Mouse (Mus musculus) limb, embryonic 14.5 days (tissue): ENCODE measurements at regions not wholly inside any gene's neighbourhood (a gene's known extent, or its start where the extent isn't known, plus 50 kb on each side); places are given as distances from the start of the nearest gene placed in this dataset.

Experiments used
- ATAC-seq: fragments of 200-750 bp; cut with Nextera tagmentation; 2 replicates; pipeline ENCODE4 v1.8.0; 2017; ENCODE audit warnings: low read depth, moderate number of reproducible peaks, moderate TSS enrichment; ENCODE audit not compliant: low FRiP score
- DNase-seq: peaks from one replicate; pipeline ENCODE4 v3.0.0-alpha.2; 2015; ENCODE audit warnings: low spot score
- H3K27ac ChIP-seq: fragments of 300-500 bp; sonication (generic); replicated peaks from 2 replicates; pipeline ENCODE4 v1.5.1; 2014; ENCODE audit warnings: low read depth, mild to moderate bottlenecking, low read length, moderate library complexity, mixed read lengths
- H3K27me3 ChIP-seq: fragments of 300-500 bp; sonication (generic); 2 replicates; pipeline ENCODE4 v1.6.1; 2014; ENCODE audit warnings: low read length, mixed read lengths; ENCODE audit not compliant: control insufficient read depth, insufficient read depth
- H3K36me3 ChIP-seq: fragments of 300-500 bp; sonication (generic); 2 replicates; pipeline ENCODE4 v1.6.1; 2014; ENCODE audit warnings: mild to moderate bottlenecking, low read length, moderate library complexity, mixed read lengths; ENCODE audit not compliant: control insufficient read depth, insufficient read depth
- H3K4me1 ChIP-seq: fragments of 300-500 bp; sonication (generic); 2 replicates; pipeline ENCODE4 v1.6.1; 2014; ENCODE audit warnings: antibody characterized with exemption, low read length, mixed read lengths; ENCODE audit not compliant: control insufficient read depth, insufficient read depth
- H3K4me2 ChIP-seq: fragments of 300-500 bp; sonication (generic); replicated peaks from 2 replicates; pipeline ENCODE4 v1.6.1; 2014; ENCODE audit warnings: low read depth, mild to moderate bottlenecking, low read length, moderate library complexity; ENCODE audit not compliant: severe bottlenecking
- H3K4me3 ChIP-seq: fragments of 300-500 bp; sonication (generic); replicated peaks from 2 replicates; pipeline ENCODE4 v1.5.1; 2014; ENCODE audit warnings: low read length
- H3K9ac ChIP-seq: fragments of 300-500 bp; sonication (generic); 2 replicates; pipeline ENCODE4 v1.6.1; 2014; ENCODE audit warnings: mild to moderate bottlenecking, low read depth, low read length, moderate library complexity; ENCODE audit not compliant: severe bottlenecking
- H3K9me3 ChIP-seq: fragments of 300-500 bp; sonication (generic); 2 replicates; pipeline ENCODE4 v1.6.1; 2016; ENCODE audit warnings: low read length; ENCODE audit not compliant: control insufficient read depth
- POLR2A ChIP-seq: fragments of 200-500 bp; IDR thresholded peaks from 2 replicates; pipeline ENCODE4 v1.8.0; 2012; ENCODE audit warnings: inconsistent platforms, mild to moderate bottlenecking, moderate library complexity, borderline replicate concordance; ENCODE audit not compliant: insufficient read depth, insufficient read length; ENCODE audit errors: extremely low read depth
- WGBS: fragments of 180-500 bp; shearing (Covaris S2); extraction: QIAGEN DNeasy Blood & Tissue Kit; methylation state at CpG from one replicate; pipeline ENCODE4 v1.1.7; 2014; 5-methylcytosine and 5-hydroxymethylcytosine counted together

DNA sequence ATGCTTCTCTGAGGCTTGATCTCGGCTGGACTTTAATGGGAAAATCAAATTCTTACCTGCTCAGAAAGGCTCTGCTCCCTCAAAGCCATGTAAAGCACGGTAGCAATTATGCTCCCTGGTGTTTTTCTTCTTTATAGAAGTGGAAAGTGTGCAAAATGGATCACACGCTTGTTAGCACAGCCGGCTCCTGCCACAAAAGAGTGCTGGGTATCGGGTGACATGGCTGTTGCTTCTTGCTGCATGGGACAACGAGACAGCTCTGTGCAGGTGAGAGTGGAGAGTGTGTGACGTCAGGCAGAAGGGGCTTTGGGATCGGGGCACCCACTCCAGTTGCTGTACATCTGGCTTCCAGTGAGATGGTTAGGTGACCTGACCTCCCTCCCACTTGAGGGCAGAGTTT lies 104.9 kb downstream of the Kif26a start:
- Histone ChIP-seq H3K4me1 (peaks cover 45% of the 10 kb centered on the region), H3K9me3 (0 out of 2 replicates have a peak, but pooled peaks cover 10% of the 10 kb centered on the region), H3K4me3 (no peak overlapping the region), H3K4me2 (no peak overlapping the region), H3K27me3 (no peaks in the 10 kb centered on the region), H3K36me3 (no peaks in the 10 kb centered on the region), H3K9ac (no peak overlapping the region), H3K27ac (no peak overlapping the region)
- ATAC-seq: peak; percentile 13; the same call in 1 of the 2 replicates
- no peak for TF ChIP-seq POLR2A
- no peak for DNase-seq
- 13% methylated on average over 8 of the region's 8 CpGs for WGBS

GRCm38 (mm10) chr12:112253461-112253860 lies 107.5 kb downstream of the Kif26a start:
- DNase-seq: no peak
- H3K36me3 ChIP-seq: no peaks in the 10 kb centered on the region
- WGBS: 35% methylated on average over 10 of the region's 10 CpGs
- H3K4me2 ChIP-seq: no peak overlapping the region
- no peak overlapping the region for H3K4me3 ChIP-seq
- 0 out of 2 replicates have a peak, but pooled peaks cover 10% of the 10 kb centered on the region for H3K9me3 ChIP-seq
- H3K27me3 ChIP-seq: no peaks in the 10 kb centered on the region
- H3K9ac ChIP-seq: no peak overlapping the region
- no peak overlapping the region for H3K27ac ChIP-seq
- H3K4me1 ChIP-seq: peaks cover 42% of the 10 kb centered on the region
- TF ChIP-seq POLR2A: no peak
- peak; percentile 25; the same call in 1 of the 2 replicates for ATAC-seq

GRCm38 (mm10) chr12:112255223-112255622 lies 109.2 kb downstream of the Kif26a start:
- Histone ChIP-seq H3K9me3 (0 out of 2 replicates have a peak, but pooled peaks cover 10% of the 10 kb centered on the region), H3K4me2 (no peak overlapping the region), H3K36me3 (no peaks in the 10 kb centered on the region), H3K4me3 (no peak overlapping the region), H3K27ac (no peak overlapping the region), H3K27me3 (no peaks in the 10 kb centered on the region), H3K4me1 (peaks cover 38% of the 10 kb centered on the region), H3K9ac (no peak overlapping the region)
- no peak for TF ChIP-seq POLR2A
- DNase-seq: no peak
- ATAC-seq: no peak
- WGBS: 85% methylated on average over 12 of the region's 12 CpGs

- no peak for DNase-seq
- 52% methylated on average over 11 of the region's 11 CpGs for WGBS
- 0 out of 2 replicates have a peak, but pooled peaks cover 10% of the 10 kb centered on the region for H3K9me3 ChIP-seq
- TF ChIP-seq POLR2A: no peak
- no peaks in the 10 kb centered on the region for H3K27me3 ChIP-seq
- H3K36me3 ChIP-seq: no peaks in the 10 kb centered on the region
- no peak for ATAC-seq
- H3K9ac ChIP-seq: no peak overlapping the region
- H3K4me3 ChIP-seq: no peak overlapping the region
- H3K27ac ChIP-seq: no peak overlapping the region
- H3K4me1 ChIP-seq: peaks cover 15% of the 10 kb centered on the region
- H3K4me2 ChIP-seq: no peak overlapping the region
Observed at GRCm38 (mm10) chr12:112257691-112258090, 111.7 kb downstream of the Kif26a start.

GRCm38 (mm10) chr12:112263283-112264056 lies 117.5 kb downstream of the Kif26a start:
- ATAC-seq (no peak), DNase-seq (no peak)
- TF ChIP-seq POLR2A: no peak
- Histone ChIP-seq H3K4me2 (no peak overlapping the region), H3K4me1 (peaks cover 22% of the 10 kb centered on the region), H3K27me3 (no peaks in the 10 kb centered on the region), H3K9ac (no peak overlapping the region), H3K4me3 (no peak overlapping the region), H3K36me3 (no peaks in the 10 kb centered on the region), H3K27ac (no peak overlapping the region), H3K9me3 (no peaks in the 10 kb centered on the region)
- WGBS: 82% methylated on average over 14 of the region's 14 CpGs
